Mouse (Mus musculus) gastrocnemius, adult 2 months (tissue): ENCODE measurements at regions not wholly inside any gene's neighbourhood (a gene's known extent, or its start where the extent isn't known, plus 50 kb on each side); places are given as distances from the start of the nearest gene placed in this dataset.
A peak's percentile ranks its signal among the peaks of the same experiment; 100 is the strongest.

Source experiments
- DNase-seq: peaks from one replicate; pipeline ENCODE4 v3.0.0; 2022
- H3K27ac ChIP-seq: fragments of 200-600 bp; 2 replicates; pipeline ENCODE4 v1.8.1; 2022; ENCODE audit warnings: mild to moderate bottlenecking
- H3K4me3 ChIP-seq: fragments of 200-600 bp; 2 replicates; pipeline ENCODE4 v1.8.1; 2022; ENCODE audit warnings: mild to moderate bottlenecking, moderate library complexity
- CTCF ChIP-seq: fragments of 200-600 bp; IDR thresholded peaks from 2 replicates; pipeline ENCODE4 v1.8.1; 2022; ENCODE audit warnings: antibody characterized with exemption, mild to moderate bottlenecking, moderate library complexity
- intact Hi-C: fragments of 180-260 bp; cut with DNase I; formaldehyde crosslinking; loops from one replicate; pipeline ENCODE4 v1.15.1; 2025

GRCm38 (mm10) chr2:70914372-70914771 is 88.8 kb upstream of the Tlk1 start:
- no peak for TF ChIP-seq CTCF
- intact Hi-C loops, result no loop called here
- no peak overlapping the region for H3K4me3 ChIP-seq
- H3K27ac ChIP-seq, result no peak overlapping the region
- DNase-seq, result no peak

- no peak overlapping the region for H3K27ac ChIP-seq
- intact Hi-C loops, result no loop called here
- TF ChIP-seq CTCF, result no peak
Measured at GRCm38 (mm10) chr2:70909401-70909800, 83.9 kb upstream of the Tlk1 start.

DNA sequence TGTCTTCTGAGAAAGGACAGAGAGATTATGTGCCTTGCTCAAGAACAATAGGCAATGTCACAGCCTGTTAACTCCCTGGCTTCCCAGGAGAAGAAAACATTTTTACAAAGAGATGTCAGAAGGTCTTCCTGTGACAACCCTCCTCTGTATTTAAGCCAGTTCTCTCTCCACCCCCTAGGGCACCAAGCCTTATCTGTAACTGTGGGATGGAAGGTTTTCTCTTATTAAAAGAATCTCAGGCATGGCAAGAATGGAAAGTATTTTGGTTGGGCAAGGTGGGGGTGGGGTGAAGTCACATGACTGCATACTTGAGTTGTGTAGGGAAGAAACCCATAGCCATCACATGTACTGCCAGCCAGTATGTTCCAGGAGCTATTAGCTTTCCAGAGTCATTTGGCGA is 83.1 kb upstream of the Tlk1 start:
- Histone ChIP-seq H3K4me3 (no peak overlapping the region), H3K27ac (no peak overlapping the region)
- DNase-seq, result no peak
- intact Hi-C loops, result no loop called here
- TF ChIP-seq CTCF, result no peak

More at GRCm38 (mm10) chr2:70909401-70909800, 83.9 kb upstream of the Tlk1 start:
- DNase-seq, result no peak
- H3K4me3 ChIP-seq, result no peak overlapping the region

DNA sequence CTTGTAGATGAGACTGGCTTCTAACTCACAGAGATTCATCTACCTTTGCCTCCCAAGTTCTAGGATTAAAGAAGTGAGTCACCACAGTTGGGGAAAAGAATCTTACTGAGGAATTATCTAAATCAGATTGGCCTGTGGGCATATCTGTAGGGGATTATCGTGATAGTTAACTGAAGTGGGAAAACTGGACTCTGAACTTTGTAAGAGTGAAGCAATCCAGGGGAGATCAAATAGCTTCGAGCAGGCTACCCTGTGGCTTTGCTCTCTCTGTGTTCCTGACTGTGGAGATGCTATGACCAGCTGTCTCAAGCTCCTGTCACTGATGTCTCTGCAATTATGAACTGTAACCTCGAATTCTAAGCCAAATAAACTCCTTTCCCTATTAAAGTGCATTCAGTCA is 80.7 kb upstream of the Tlk1 start:
- intact Hi-C loops, result no loop called here
- H3K27ac ChIP-seq, result no peak overlapping the region
- no peak for DNase-seq
- TF ChIP-seq CTCF, result no peak
- H3K4me3 ChIP-seq, result no peak overlapping the region

- intact Hi-C loops, result no loop called here
- no peak for DNase-seq
- no peak for TF ChIP-seq CTCF
- Histone ChIP-seq H3K4me3 (no peak overlapping the region), H3K27ac (no peak overlapping the region)
Measured at GRCm38 (mm10) chr2:70904429-70904828, 78.9 kb upstream of the Tlk1 start.

GRCm38 (mm10) chr2:70902196-70902595 is 76.7 kb upstream of the Tlk1 start:
- intact Hi-C loops, result no loop called here
- H3K4me3 ChIP-seq, result peak overlapping the region; percentile 64
- TF ChIP-seq CTCF, result no peak
- DNase-seq, result no peak
- H3K27ac ChIP-seq, result peak overlapping the region; percentile 79

- peak overlapping the region; percentile 79 for H3K27ac ChIP-seq
Measured at GRCm38 (mm10) chr2:70901479-70901878, 76.0 kb upstream of the Tlk1 start.

DNA sequence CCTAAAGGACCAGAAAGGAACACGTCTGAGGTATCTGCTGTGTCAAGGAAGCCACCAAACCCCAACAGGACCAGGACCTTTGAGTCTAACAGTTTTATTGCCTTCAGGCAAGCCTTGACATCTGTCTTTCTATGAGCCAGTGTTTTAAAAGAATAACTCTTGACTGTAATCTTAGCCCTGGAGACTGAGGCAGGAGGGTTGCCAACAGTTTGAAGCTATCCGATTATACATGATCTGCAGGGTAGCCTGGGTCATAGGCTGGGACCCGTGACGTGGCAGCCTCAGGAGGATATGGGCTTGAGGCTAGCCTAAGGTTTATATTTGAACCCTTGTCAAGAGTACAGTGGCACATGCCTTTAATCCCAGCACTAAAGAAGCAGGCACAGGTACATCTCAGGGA is 73.5 kb upstream of the Tlk1 start:
- no peak for TF ChIP-seq CTCF
- intact Hi-C loops, result no loop called here

More at GRCm38 (mm10) chr2:70901479-70901878, 76.0 kb upstream of the Tlk1 start:
- TF ChIP-seq CTCF, result no peak
- peak; percentile 29 for DNase-seq
- intact Hi-C loops, result no loop called here
- peak overlapping the region; percentile 64 for H3K4me3 ChIP-seq

DNA sequence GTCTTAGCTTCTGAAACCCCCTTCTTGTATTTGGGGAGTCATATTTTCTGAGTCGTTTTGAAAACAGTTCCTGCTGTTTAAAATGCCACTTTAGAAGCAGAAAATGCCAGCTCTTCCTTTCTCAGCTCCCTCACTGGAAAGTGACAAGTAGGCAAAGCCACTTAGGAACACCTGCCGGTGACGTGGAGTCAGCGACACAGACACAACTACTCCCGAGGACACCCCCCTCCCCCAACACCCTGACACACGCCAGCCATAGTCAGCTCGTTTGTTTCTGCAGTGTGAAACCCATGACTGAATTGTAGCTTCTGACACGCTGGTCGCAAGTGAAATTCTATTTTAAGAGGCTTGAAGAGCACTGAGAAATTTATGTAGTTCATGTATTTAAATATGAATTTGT is 72.9 kb upstream of the Tlk1 start:
- Histone ChIP-seq H3K4me3 (no peak overlapping the region), H3K27ac (no peak overlapping the region)
- intact Hi-C loops, result no loop called here
- TF ChIP-seq CTCF, result no peak
- no peak for DNase-seq

More for the DNA sequence above, 73.5 kb upstream of the Tlk1 start:
- Histone ChIP-seq H3K4me3 (no peak overlapping the region), H3K27ac (no peak overlapping the region)
- DNase-seq, result no peak

GRCm38 (mm10) chr2:70897373-70897772 is 71.8 kb upstream of the Tlk1 start:
- H3K4me3 ChIP-seq, result no peak overlapping the region
- no peak overlapping the region for H3K27ac ChIP-seq
- no peak for DNase-seq
- no peak for TF ChIP-seq CTCF
- intact Hi-C loops, result no loop called here

DNA sequence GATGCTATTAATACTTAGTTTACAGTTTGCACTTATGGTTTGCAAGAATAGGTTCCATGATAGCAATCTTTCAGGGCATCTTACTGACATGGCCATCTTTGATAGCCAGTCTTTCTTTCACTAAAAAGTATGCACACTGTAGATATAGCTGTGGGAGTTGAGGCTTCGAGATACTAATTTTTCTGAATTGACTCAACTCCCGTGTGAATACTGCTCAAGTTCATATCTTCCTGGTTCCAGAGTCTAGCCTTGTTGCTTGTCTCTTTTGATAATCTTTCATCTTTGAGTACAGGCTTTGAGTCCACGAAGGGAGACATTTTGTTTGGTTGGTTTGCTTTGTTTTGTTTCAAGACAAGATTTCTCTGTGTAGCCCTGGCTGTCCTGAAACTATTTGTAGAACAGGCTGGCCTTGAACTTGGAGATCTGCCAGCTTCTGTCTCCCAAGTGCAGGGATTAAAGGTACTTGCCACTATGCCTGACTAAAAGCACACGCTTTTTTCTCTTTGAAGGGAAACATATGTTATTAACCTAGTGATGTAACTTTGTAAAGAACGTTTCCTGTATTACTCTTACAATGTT is 64.1 kb upstream of the Tlk1 start:
- Histone ChIP-seq H3K27ac (no peak overlapping the region), H3K4me3 (no peak overlapping the region)
- TF ChIP-seq CTCF, result no peak
- intact Hi-C loops, result no loop called here
- DNase-seq, result peak; percentile 36

DNA sequence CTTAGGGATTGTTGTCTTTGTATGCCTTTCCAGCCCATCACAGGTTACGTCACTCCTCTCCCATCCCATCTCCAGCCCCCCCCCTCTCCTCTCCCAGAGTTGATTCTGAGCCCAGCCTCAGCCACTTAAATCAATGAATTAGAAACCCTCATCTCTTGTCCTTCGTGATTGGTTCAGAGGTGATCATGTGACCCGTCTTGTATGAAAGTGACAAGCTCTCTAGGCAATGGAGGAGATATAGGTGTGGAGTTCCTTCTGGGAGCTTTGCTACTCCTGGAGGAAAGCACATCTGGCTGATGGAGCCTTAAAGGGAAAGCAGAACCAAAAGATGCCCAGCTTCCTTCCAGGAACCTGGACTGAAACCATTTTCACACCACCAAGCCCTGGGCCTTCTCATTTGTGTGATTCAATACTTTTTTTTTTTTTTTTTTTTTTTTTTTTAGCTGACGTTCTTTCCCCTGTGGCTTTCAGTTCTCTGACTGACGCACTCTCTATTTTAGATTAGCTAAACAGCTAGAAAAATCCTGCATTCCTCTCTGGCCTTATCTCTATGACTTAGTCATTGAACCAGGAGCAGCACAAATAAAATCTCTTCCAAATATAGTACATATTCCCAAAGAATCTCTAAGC is 63.4 kb upstream of the Tlk1 start:
- TF ChIP-seq CTCF, result no peak
- no peak for DNase-seq
- intact Hi-C loops, result no loop called here
- Histone ChIP-seq H3K4me3 (no peak overlapping the region), H3K27ac (no peak overlapping the region)

DNA sequence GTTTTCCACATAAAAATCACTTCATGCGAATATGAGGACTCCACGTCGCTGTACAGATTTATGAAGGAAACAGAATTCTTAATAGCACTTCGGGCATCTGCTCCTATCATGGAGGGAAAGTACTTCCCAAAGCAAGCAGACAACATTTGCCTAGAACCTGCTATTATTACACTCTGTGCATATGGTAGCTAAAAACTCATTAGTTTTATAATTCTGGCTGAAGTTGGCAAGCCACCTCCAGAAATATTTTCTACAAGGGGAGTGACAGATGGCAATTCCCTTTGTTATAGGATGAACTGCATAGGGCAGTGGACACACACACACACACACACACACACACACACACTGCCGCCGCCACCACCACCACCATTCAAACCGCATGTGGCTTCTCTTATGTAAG is 61.3 kb upstream of the Tlk1 start:
- DNase-seq, result no peak
- H3K27ac ChIP-seq, result no peak overlapping the region
- H3K4me3 ChIP-seq, result no peak overlapping the region
- TF ChIP-seq CTCF, result no peak
- intact Hi-C loops, result no loop called here

DNA sequence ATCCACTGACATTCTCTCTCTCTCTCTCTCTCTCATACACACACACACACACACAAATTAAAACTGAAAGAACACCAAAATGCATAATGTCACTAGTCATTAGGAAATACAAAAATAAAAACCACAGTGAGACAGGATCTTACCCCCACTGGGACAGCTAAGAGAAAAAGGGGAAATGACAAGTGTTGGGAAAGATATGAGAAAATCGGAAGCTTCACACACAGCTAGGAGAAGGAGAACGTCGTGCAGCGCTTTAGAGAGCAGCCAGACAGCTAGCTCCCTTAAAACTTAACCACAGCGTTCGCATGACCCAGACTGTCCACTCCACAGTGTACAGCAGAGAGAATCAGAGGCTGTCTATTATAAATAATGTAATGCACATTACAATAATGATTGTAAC is 60.1 kb upstream of the Tlk1 start:
- no peak overlapping the region for H3K27ac ChIP-seq
- no peak overlapping the region for H3K4me3 ChIP-seq
- intact Hi-C loops, result no loop called here
- TF ChIP-seq CTCF, result no peak
- no peak for DNase-seq
